Mouse (Mus musculus) liver, postnatal 0 days (tissue): ENCODE measurements around the gene Gpc6.
"Not testable (repeated sequence)": the region's sequence is repeated elsewhere in the genome, so short reads cannot be mapped to it uniquely, and the experiment has no call there.

ENCODE experiments used
- CTCF ChIP-seq: sonication (generic); IDR thresholded peaks from 2 replicates; pipeline ENCODE4 v1.5.1; 2016; ENCODE audit warnings: antibody characterized with exemption, low read depth
- EP300 ChIP-seq: IDR thresholded peaks from 2 replicates; pipeline ENCODE4 v1.6.1; 2016; ENCODE audit warnings: antibody characterized with exemption, low read depth, mild to moderate bottlenecking

DNA sequence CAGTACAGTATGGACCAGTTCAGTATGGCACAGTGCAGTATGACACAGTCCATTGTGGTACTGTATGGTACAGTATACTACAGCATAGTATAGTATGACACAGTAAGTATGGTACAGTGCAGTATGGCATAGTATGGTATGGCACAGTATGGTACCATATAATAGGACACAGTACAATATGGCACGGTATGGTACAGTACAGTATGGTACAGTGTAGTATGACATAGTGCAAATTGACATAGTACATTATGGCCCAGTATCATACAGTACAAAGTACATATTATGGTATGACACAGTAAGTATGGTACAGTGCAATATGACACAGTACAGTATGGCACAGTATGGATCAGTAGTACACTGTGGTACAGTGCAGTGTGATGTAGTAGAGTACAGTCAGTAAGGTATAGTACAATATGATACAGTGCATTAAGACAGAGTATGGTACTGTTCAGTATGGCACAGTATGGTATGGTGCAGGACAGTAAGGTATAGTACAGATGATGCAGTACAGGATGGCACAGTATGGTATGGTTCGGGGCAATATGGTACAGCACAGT lies 521.6 kb downstream of the Gpc6 start:
- not testable (repeated sequence) for TF ChIP-seq CTCF, EP300
